Mouse (Mus musculus): Measurements from ENCODE around the gene Mtf1. TPM values are rescaled to one million over a fixed set of nuclear protein-coding genes. Genes with fewer than 3 reads are reported as not detected.
A peak's percentile ranks its signal among the peaks of the same experiment; 100 is the strongest.

Gene Mtf1
- polyA plus RNA-seq, 1 experiment from 2014 or later, result 12.6 TPM

DNA sequence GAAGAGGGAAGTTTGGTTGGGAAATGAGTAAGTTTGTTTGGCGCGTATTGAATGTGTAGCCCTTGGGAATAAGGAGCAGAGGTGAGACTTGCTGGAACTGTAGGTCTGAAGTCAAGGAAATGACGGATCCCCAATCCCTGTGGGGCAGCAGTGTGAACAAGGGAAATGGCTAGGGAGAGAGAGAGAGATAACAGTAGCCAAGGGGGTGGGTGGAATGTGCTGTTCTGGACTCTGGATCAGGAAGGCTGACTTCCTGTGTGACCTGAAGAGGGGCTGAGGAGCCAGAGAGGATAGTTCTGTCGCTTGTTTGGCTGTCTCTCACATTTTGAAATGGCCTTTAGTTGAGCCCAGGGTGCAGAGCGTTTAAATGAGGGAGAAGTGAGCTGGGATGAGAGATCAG lies 6.6 kb downstream of the Mtf1 start:
- Histone ChIP-seq H3K4me2 (ENCODE audit: low read depth, low read length) (no peak overlapping the region), H3K4me1 (ENCODE audit: control insufficient read depth, insufficient read depth, low read length) (peaks cover under 1% of the 10 kb centered on the region; the same call in 1 of the 2 replicates), H3K9me3 (replicated peaks; ENCODE audit: control insufficient read depth, low read length) (no peaks in the 10 kb centered on the region), H3K9ac (replicated peaks; ENCODE audit: low read length) (no peak overlapping the region), H3K4me3 (ENCODE audit: low read depth, low read length) (no peak overlapping the region), H3K36me3 (replicated peaks; ENCODE audit: control insufficient read depth, insufficient read depth, low read depth, low read length) (no peaks in the 10 kb centered on the region; the same call in 1 of the 2 replicates), H3K27me3 (ENCODE audit: control insufficient read depth, insufficient read depth, low read length) (no peaks in the 10 kb centered on the region), H3K27ac (replicated peaks; ENCODE audit: low read depth, low read length) (no peak overlapping the region)
- no peak for DNase-seq (ENCODE audit: low spot score)
- 82% methylated on average over 5 of the region's 5 CpGs for WGBS
- no peak for ATAC-seq (replicated peaks; ENCODE audit: insufficient number of reproducible peaks, low FRiP score, low TSS enrichment, low read depth)

DNA sequence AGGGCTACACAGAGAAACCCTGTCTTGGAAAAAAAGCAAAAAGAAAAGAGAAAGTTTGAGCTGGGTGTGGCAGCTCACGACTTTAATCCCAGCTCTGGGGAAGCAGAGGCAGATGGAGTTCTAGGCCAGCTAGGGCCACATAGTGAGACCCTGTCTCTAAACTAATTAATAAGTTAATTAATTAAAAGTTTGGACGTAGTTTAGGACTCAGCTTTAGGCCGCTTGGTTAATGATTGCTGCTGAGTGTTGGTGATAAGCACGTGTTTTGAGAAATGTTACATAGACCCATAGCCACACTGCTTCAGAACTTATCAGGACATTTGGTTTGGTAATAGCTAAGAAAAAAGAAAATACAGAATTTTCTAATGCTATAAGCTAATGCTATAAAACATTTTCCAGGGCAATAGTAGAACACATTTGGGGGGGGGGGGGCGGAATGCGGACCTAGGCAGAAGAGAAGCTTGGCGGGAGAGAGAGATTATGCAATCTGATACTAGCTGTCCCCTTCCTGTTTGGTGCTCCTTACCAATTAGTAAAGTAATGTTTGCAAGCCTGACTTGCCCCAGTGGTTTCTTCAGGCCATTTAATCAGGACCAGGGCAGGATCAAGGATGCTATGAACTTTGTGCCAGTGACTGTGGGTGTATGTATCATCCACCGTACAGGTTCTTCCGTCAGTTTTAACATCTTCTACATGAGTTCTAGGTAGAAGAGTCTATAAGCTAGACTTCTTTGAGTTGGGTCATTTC lies 7.4 kb downstream of the Mtf1 start:
- Histone ChIP-seq H3K9me3 (replicated peaks; ENCODE audit: control insufficient read depth, low read length) (no peaks in the 10 kb centered on the region), H3K27me3 (ENCODE audit: control insufficient read depth, insufficient read depth, low read length) (no peaks in the 10 kb centered on the region), H3K9ac (replicated peaks; ENCODE audit: low read length) (no peak overlapping the region), H3K4me3 (ENCODE audit: low read depth, low read length) (no peak overlapping the region), H3K36me3 (replicated peaks; ENCODE audit: control insufficient read depth, insufficient read depth, low read depth, low read length) (no peaks in the 10 kb centered on the region; the same call in 1 of the 2 replicates), H3K27ac (replicated peaks; ENCODE audit: low read depth, low read length) (no peak overlapping the region), H3K4me1 (ENCODE audit: control insufficient read depth, insufficient read depth, low read length) (no peaks in the 10 kb centered on the region), H3K4me2 (ENCODE audit: low read depth, low read length) (no peak overlapping the region)
- DNase-seq (ENCODE audit: low spot score) (no peak), ATAC-seq (replicated peaks; ENCODE audit: insufficient number of reproducible peaks, low FRiP score, low TSS enrichment, low read depth) (no peak)
- 85% methylated on average over 9 of the region's 9 CpGs for WGBS

DNA sequence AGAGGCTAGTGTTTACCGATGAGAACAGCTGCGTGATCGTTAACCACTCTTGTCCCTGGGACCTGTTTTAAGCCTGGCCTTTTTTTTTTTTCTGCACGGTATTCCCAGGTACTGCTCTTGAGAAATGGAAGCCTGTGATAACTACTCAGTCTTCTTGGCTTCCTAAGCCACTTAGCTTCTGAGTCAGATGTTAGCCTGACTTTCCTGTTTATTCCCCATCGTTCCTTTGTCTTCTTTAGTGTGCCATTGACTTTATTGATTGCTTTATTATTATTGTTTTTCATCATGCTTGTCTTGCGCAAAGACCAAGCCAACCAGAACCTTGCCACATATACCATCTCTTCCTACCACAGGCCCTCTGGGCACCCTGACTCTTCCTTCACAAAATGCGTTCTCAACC lies 8.2 kb downstream of the Mtf1 start:
- WGBS, result 91% methylated on average over 7 of the region's 7 CpGs
- ATAC-seq (replicated peaks; ENCODE audit: insufficient number of reproducible peaks, low FRiP score, low TSS enrichment, low read depth) (no peak), DNase-seq (ENCODE audit: low spot score) (no peak)
- Histone ChIP-seq H3K4me2 (ENCODE audit: low read depth, low read length) (no peak overlapping the region), H3K9me3 (replicated peaks; ENCODE audit: control insufficient read depth, low read length) (no peaks in the 10 kb centered on the region), H3K9ac (replicated peaks; ENCODE audit: low read length) (no peak overlapping the region), H3K4me1 (ENCODE audit: control insufficient read depth, insufficient read depth, low read length) (no peaks in the 10 kb centered on the region), H3K27ac (replicated peaks; ENCODE audit: low read depth, low read length) (no peak overlapping the region), H3K4me3 (ENCODE audit: low read depth, low read length) (no peak overlapping the region), H3K27me3 (ENCODE audit: control insufficient read depth, insufficient read depth, low read length) (no peaks in the 10 kb centered on the region), H3K36me3 (replicated peaks; ENCODE audit: control insufficient read depth, insufficient read depth, low read depth, low read length) (no peaks in the 10 kb centered on the region; the same call in 1 of the 2 replicates)

DNA sequence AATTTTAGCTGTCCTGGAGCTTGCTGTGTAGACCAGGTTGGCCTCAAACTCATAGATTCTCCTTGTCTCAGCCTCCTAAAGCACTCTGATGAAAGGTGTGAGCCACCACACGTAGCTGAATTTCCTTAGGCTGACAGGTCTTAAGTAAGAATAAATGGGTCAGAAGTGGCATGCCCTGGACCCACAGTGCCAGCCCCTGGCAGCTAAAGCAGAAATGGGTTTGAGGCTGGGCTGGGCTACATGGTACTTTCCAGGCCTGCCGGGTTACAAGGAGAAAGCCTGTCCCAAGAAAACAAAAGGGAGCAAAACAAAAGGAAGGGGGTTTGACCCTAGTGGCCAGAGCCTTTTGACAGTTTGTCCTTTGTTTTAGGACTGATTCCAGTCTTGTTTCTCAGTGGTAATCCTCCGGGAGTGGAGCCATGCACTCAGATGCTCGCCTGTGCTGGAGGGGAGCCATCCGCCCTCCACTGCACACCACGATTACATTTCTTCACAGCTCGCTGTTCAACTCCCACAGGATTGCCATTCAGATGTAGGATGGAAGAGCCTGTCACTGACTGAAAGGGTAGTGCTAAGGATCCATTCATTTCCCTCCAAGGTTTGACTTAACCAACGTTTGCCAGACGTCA lies 9.6 kb downstream of the Mtf1 start:
- H3K27me3 ChIP-seq (ENCODE audit: control insufficient read depth, insufficient read depth, low read length), result no peaks in the 10 kb centered on the region
- no peaks in the 10 kb centered on the region; the same call in 1 of the 2 replicates for H3K36me3 ChIP-seq (replicated peaks; ENCODE audit: control insufficient read depth, insufficient read depth, low read depth, low read length)
- 41% methylated on average over 9 of the region's 9 CpGs for WGBS
- DNase-seq (ENCODE audit: low spot score) (no peak), ATAC-seq (replicated peaks; ENCODE audit: insufficient number of reproducible peaks, low FRiP score, low TSS enrichment, low read depth) (no peak)
- no peak overlapping the region for H3K9ac ChIP-seq (replicated peaks; ENCODE audit: low read length)
- no peak overlapping the region for H3K4me2 ChIP-seq (ENCODE audit: low read depth, low read length)
- H3K9me3 ChIP-seq (replicated peaks; ENCODE audit: control insufficient read depth, low read length), result no peaks in the 10 kb centered on the region
- H3K4me3 ChIP-seq (ENCODE audit: low read depth, low read length), result no peak overlapping the region
- H3K27ac ChIP-seq (replicated peaks; ENCODE audit: low read depth, low read length), result no peak overlapping the region
- H3K4me1 ChIP-seq (ENCODE audit: control insufficient read depth, insufficient read depth, low read length), result no peaks in the 10 kb centered on the region

DNA sequence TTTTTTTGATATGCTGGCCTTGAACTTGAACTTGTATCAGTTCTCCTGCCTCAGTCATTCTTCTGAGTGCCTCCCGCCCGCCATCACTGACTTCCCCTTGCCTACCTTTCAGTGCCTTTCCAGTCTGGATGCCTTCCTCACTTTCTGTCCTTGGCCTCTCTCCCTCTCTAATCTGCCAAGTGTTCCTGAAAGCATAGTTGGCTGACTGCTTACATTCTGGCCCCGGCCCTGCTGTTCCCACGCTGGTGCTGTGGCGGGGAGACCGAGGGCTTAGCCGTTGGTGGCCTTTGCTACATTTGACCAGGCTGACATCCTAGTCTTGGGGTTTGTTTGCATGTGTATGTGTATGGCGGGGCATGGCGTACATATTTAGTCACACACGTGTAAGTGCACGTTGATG lies 14.0 kb downstream of the Mtf1 start:
- Histone ChIP-seq H3K4me1 (ENCODE audit: control insufficient read depth, insufficient read depth, low read length) (no peaks in the 10 kb centered on the region), H3K9ac (replicated peaks; ENCODE audit: low read length) (no peak overlapping the region), H3K4me3 (ENCODE audit: low read depth, low read length) (no peak overlapping the region), H3K27me3 (ENCODE audit: control insufficient read depth, insufficient read depth, low read length) (no peaks in the 10 kb centered on the region), H3K36me3 (replicated peaks; ENCODE audit: control insufficient read depth, insufficient read depth, low read depth, low read length) (no peaks in the 10 kb centered on the region), H3K27ac (replicated peaks; ENCODE audit: low read depth, low read length) (no peak overlapping the region), H3K4me2 (ENCODE audit: low read depth, low read length) (no peak overlapping the region), H3K9me3 (replicated peaks; ENCODE audit: control insufficient read depth, low read length) (no peaks in the 10 kb centered on the region)
- DNase-seq (ENCODE audit: low spot score), result no peak
- ATAC-seq (replicated peaks; ENCODE audit: insufficient number of reproducible peaks, low FRiP score, low TSS enrichment, low read depth), result no peak
- 98% methylated on average over 11 of the region's 11 CpGs for WGBS

DNA sequence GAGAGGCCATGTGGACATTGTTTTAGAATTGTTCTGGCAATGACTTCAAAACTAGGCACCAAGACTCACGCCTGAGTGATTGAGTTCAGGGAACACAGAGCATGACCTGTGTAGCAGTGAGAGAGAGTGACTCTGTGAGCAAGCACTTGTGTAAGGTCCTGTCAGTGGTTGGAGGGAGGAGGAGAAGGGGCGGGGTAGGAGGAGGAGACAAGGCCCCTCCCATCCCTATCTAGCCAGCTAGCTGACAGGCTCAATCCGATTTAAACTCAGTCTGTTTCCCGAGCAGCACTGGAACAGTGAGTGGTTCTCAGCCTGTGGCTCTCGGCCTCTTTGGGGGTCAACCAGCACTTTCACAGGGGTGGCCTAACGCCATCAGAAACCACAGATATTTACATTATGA lies 15.9 kb downstream of the Mtf1 start:
- DNase-seq (ENCODE audit: low spot score) (peak; percentile 49), ATAC-seq (replicated peaks; ENCODE audit: insufficient number of reproducible peaks, low FRiP score, low TSS enrichment, low read depth) (0 out of 2 replicates have a peak, but pooled peaks have one; percentile 48)
- Histone ChIP-seq H3K4me3 (ENCODE audit: low read depth, low read length) (no peak overlapping the region), H3K36me3 (replicated peaks; ENCODE audit: control insufficient read depth, insufficient read depth, low read depth, low read length) (no peaks in the 10 kb centered on the region), H3K27ac (replicated peaks; ENCODE audit: low read depth, low read length) (no peak overlapping the region), H3K4me1 (ENCODE audit: control insufficient read depth, insufficient read depth, low read length) (no peaks in the 10 kb centered on the region), H3K9ac (replicated peaks; ENCODE audit: low read length) (no peak overlapping the region), H3K27me3 (ENCODE audit: control insufficient read depth, insufficient read depth, low read length) (no peaks in the 10 kb centered on the region), H3K9me3 (replicated peaks; ENCODE audit: control insufficient read depth, low read length) (no peaks in the 10 kb centered on the region), H3K4me2 (ENCODE audit: low read depth, low read length) (no peak overlapping the region)
- WGBS, result 24% methylated on average over 6 of the region's 6 CpGs

DNA sequence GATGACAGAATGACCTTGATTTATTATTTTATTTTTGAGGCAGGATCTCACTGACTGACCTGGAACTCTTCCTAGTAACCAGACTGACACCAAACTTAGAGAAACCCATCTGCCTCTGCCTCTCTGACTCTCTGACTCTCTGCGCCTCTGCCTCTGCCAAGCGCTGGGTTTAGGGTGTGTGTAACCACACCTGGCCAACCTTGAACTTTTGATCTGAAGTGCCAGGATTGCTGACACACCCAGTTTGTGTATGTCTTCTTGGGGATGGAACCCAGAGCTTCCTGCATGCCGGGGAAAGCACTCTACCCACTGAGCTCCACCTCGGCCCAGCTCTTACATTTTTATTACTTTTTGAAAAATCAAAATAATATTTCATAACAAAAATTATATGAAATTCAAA lies 16.9 kb downstream of the Mtf1 start:
- WGBS, result 93% methylated on average over 4 of the region's 4 CpGs
- no peaks in the 10 kb centered on the region for H3K36me3 ChIP-seq (replicated peaks; ENCODE audit: control insufficient read depth, insufficient read depth, low read depth, low read length)
- no peak overlapping the region for H3K27ac ChIP-seq (replicated peaks; ENCODE audit: low read depth, low read length)
- no peak overlapping the region for H3K9ac ChIP-seq (replicated peaks; ENCODE audit: low read length)
- no peak overlapping the region for H3K4me3 ChIP-seq (ENCODE audit: low read depth, low read length)
- no peaks in the 10 kb centered on the region for H3K27me3 ChIP-seq (ENCODE audit: control insufficient read depth, insufficient read depth, low read length)
- no peak overlapping the region for H3K4me2 ChIP-seq (ENCODE audit: low read depth, low read length)
- H3K9me3 ChIP-seq (replicated peaks; ENCODE audit: control insufficient read depth, low read length), result no peaks in the 10 kb centered on the region
- H3K4me1 ChIP-seq (ENCODE audit: control insufficient read depth, insufficient read depth, low read length), result no peaks in the 10 kb centered on the region
- ATAC-seq (replicated peaks; ENCODE audit: insufficient number of reproducible peaks, low FRiP score, low TSS enrichment, low read depth) (no peak), DNase-seq (ENCODE audit: low spot score) (no peak)

DNA sequence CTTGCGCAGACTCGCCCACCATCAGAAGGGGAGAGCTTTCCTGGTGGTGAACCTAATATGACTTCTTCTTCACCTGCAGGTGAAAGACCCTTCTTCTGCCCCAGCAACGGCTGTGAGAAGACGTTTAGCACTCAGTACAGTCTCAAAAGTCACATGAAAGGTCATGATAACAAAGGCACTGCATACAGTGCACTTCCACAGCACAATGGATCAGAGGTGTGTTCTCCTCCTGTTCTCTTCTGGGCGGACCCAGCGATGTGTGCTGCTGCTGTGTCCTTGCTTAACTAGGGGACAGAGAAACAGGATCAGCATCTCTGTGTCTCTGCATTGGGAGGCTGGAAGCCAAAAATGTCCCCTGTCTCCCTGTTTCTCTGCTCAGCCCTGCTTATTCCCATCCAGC lies 23.1 kb downstream of the Mtf1 start:
- H3K4me1 ChIP-seq (ENCODE audit: control insufficient read depth, insufficient read depth, low read length), result no peaks in the 10 kb centered on the region
- no peaks in the 10 kb centered on the region for H3K9me3 ChIP-seq (replicated peaks; ENCODE audit: control insufficient read depth, low read length)
- H3K36me3 ChIP-seq (replicated peaks; ENCODE audit: control insufficient read depth, insufficient read depth, low read depth, low read length), result no peaks in the 10 kb centered on the region; the same call in 1 of the 2 replicates
- H3K4me2 ChIP-seq (ENCODE audit: low read depth, low read length), result no peak overlapping the region
- H3K27ac ChIP-seq (replicated peaks; ENCODE audit: low read depth, low read length), result no peak overlapping the region
- H3K4me3 ChIP-seq (ENCODE audit: low read depth, low read length), result no peak overlapping the region
- no peak overlapping the region for H3K9ac ChIP-seq (replicated peaks; ENCODE audit: low read length)
- WGBS, result 91% methylated on average over 6 of the region's 6 CpGs
- no peak for DNase-seq (ENCODE audit: low spot score)
- ATAC-seq (replicated peaks; ENCODE audit: insufficient number of reproducible peaks, low FRiP score, low TSS enrichment, low read depth), result no peak
- H3K27me3 ChIP-seq (ENCODE audit: control insufficient read depth, insufficient read depth, low read length), result no peaks in the 10 kb centered on the region

Data from embryonic facial prominence, embryonic 11.5 days (tissue).